Mouse (Mus musculus): ENCODE data around the gene Il1a. TPM values are rescaled to one million over a fixed set of nuclear protein-coding genes. Genes with fewer than 3 reads are reported as not detected.

Il1a gene
- polyA plus RNA-seq, 1 experiment from 2014 or later, result not detected

DNA sequence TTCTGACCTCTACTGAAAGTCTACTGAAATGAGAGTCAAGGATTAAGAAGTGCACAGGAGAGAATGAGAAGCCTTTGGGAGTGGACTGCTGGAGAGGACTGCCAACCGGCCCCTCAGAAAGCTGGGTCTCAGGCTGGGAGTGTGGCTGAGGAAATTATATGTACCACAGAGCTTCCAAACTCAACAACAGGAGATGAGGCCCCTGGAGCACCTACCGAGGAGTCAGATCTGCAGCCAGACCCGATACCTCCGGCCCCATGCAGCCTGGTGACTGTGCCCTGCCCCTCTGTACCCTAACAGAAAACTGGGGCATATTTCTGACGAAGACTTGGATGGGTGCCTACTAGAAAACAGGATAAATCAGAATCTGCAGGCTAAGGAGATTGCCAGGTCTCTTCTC lies 35.9 kb downstream of the Il1a start:
- WGBS, result 99% methylated on average over 5 of the region's 5 CpGs

GRCm38 (mm10) chr2:129270621-129271020 lies 39.2 kb downstream of the Il1a start:
- ATAC-seq (ENCODE audit: low read depth) (no peak), DNase-seq (ENCODE audit: low spot score) (no peak)
- no peak overlapping the region for H3K9ac ChIP-seq (ENCODE audit: low read depth, low read length)
- H3K27me3 ChIP-seq (replicated peaks; ENCODE audit: control insufficient read depth, insufficient read depth, low read length), result no peaks in the 10 kb centered on the region
- WGBS, result 83% methylated on average over 8 of the region's 9 CpGs
- peaks cover 6% of the 10 kb centered on the region; the same call in 1 of the 2 replicates for H3K9me3 ChIP-seq (ENCODE audit: control insufficient read depth, low read length)
- no peaks in the 10 kb centered on the region for H3K4me1 ChIP-seq (ENCODE audit: control insufficient read depth, insufficient read depth, low read length)
- no peak overlapping the region for H3K27ac ChIP-seq (replicated peaks; ENCODE audit: low read depth, low read length)
- no peak overlapping the region for H3K4me2 ChIP-seq (ENCODE audit: low read depth, low read length)
- no peak overlapping the region for H3K4me3 ChIP-seq (ENCODE audit: low read depth, low read length)
- H3K36me3 ChIP-seq (ENCODE audit: control insufficient read depth, insufficient read depth, low read length), result peaks cover 85% of the 10 kb centered on the region

More for the DNA sequence above, 35.9 kb downstream of the Il1a start:
- Histone ChIP-seq H3K4me2 (ENCODE audit: low read depth, low read length) (no peak overlapping the region), H3K27ac (replicated peaks; ENCODE audit: low read depth, low read length) (no peak overlapping the region), H3K9me3 (ENCODE audit: control insufficient read depth, low read length) (no peaks in the 10 kb centered on the region), H3K4me3 (ENCODE audit: low read depth, low read length) (no peak overlapping the region), H3K9ac (ENCODE audit: low read depth, low read length) (no peak overlapping the region), H3K27me3 (replicated peaks; ENCODE audit: control insufficient read depth, insufficient read depth, low read length) (no peaks in the 10 kb centered on the region), H3K36me3 (ENCODE audit: control insufficient read depth, insufficient read depth, low read length) (peaks cover 80% of the 10 kb centered on the region), H3K4me1 (ENCODE audit: control insufficient read depth, insufficient read depth, low read length) (no peaks in the 10 kb centered on the region)
- ATAC-seq (ENCODE audit: low read depth) (no peak), DNase-seq (ENCODE audit: low spot score) (no peak)

DNA sequence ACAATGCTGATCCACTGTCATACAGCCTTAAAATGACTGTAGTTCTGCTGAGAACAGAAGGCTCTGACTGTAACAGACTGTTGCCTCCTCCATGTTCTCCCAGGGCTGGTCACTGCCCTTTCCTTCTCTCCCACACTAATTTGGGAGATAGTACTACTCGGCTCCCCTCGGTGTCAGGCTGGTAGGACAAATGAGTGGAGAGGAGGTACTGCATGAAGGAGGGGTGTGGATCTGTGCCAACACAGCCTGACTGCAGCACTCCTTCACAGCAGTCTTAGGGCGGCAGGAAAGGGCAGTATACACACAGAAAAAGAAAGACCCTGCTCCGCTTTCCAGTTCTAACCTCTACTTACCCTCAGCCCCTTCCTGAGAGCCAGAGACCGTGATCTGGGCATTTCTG lies 39.8 kb downstream of the Il1a start:
- Histone ChIP-seq H3K9me3 (ENCODE audit: control insufficient read depth, low read length) (peaks cover 6% of the 10 kb centered on the region; the same call in 1 of the 2 replicates), H3K4me1 (ENCODE audit: control insufficient read depth, insufficient read depth, low read length) (no peaks in the 10 kb centered on the region), H3K4me2 (ENCODE audit: low read depth, low read length) (no peak overlapping the region), H3K9ac (ENCODE audit: low read depth, low read length) (no peak overlapping the region), H3K36me3 (ENCODE audit: control insufficient read depth, insufficient read depth, low read length) (peaks cover 80% of the 10 kb centered on the region), H3K4me3 (ENCODE audit: low read depth, low read length) (no peak overlapping the region), H3K27ac (replicated peaks; ENCODE audit: low read depth, low read length) (no peak overlapping the region), H3K27me3 (replicated peaks; ENCODE audit: control insufficient read depth, insufficient read depth, low read length) (no peaks in the 10 kb centered on the region)
- DNase-seq (ENCODE audit: low spot score) (no peak), ATAC-seq (ENCODE audit: low read depth) (no peak)
- 95% methylated on average over 5 of the region's 5 CpGs for WGBS

DNA sequence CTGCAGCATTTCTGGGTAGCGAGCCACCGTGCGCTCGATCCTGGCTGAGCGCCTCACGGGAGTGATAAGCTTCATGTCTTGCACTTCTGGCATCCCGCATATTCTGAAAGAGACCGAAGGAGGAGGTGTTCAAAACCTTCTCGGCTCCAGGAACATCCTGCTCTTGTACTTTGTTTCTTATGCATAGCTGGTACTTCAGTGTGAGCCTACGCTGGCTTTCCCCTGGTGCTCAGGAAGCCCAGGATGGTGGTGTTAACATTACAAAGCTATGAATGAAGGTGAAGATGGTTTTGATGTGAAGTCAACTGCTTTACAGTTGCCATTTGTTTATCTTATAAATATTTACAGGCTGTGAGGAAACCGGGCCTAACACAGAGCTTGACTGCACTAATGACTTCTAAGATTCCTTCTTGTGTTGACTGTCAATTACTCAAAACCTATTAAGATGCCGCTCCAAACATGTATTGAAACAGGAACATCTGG lies 40.6 kb downstream of the Il1a start:
- ATAC-seq (ENCODE audit: low read depth) (no peak), DNase-seq (ENCODE audit: low spot score) (no peak)
- H3K9ac ChIP-seq (ENCODE audit: low read depth, low read length), result no peak overlapping the region
- H3K4me2 ChIP-seq (ENCODE audit: low read depth, low read length), result no peak overlapping the region
- no peak overlapping the region for H3K27ac ChIP-seq (replicated peaks; ENCODE audit: low read depth, low read length)
- WGBS, result 91% methylated on average over 12 of the region's 12 CpGs
- peaks cover 6% of the 10 kb centered on the region; the same call in 1 of the 2 replicates for H3K9me3 ChIP-seq (ENCODE audit: control insufficient read depth, low read length)
- no peaks in the 10 kb centered on the region for H3K27me3 ChIP-seq (replicated peaks; ENCODE audit: control insufficient read depth, insufficient read depth, low read length)
- H3K4me3 ChIP-seq (ENCODE audit: low read depth, low read length), result no peak overlapping the region
- peaks cover 74% of the 10 kb centered on the region for H3K36me3 ChIP-seq (ENCODE audit: control insufficient read depth, insufficient read depth, low read length)
- no peaks in the 10 kb centered on the region for H3K4me1 ChIP-seq (ENCODE audit: control insufficient read depth, insufficient read depth, low read length)

DNA sequence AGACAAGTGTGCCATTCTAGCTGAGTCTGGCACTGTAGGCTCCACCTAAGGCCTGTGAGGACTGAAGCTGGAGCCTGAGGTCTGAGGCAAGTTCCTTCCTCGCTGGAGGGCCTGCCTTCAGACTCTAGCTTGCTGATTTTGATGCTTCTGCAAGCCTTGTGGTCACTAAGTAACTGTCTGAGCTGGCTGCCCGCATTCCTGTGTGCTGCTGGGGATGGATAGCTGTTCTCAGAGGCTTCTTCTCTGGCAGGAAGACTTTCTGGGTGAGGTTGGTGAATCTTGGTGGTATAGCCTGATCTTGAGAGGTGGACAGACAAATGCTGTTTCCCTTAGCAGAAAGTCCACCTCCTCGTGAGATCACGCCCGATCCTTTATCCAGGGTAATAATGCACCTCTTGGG lies 42.0 kb downstream of the Il1a start:
- H3K9ac ChIP-seq (ENCODE audit: low read depth, low read length), result no peak overlapping the region
- 99% methylated on average over 5 of the region's 5 CpGs for WGBS
- ATAC-seq (ENCODE audit: low read depth) (no peak), DNase-seq (ENCODE audit: low spot score) (no peak)
- peaks cover 61% of the 10 kb centered on the region for H3K36me3 ChIP-seq (ENCODE audit: control insufficient read depth, insufficient read depth, low read length)
- no peak overlapping the region for H3K4me3 ChIP-seq (ENCODE audit: low read depth, low read length)
- H3K9me3 ChIP-seq (ENCODE audit: control insufficient read depth, low read length), result peaks cover 6% of the 10 kb centered on the region; the same call in 1 of the 2 replicates
- no peaks in the 10 kb centered on the region for H3K27me3 ChIP-seq (replicated peaks; ENCODE audit: control insufficient read depth, insufficient read depth, low read length)
- H3K4me2 ChIP-seq (ENCODE audit: low read depth, low read length), result no peak overlapping the region
- no peak overlapping the region for H3K27ac ChIP-seq (replicated peaks; ENCODE audit: low read depth, low read length)
- no peaks in the 10 kb centered on the region for H3K4me1 ChIP-seq (ENCODE audit: control insufficient read depth, insufficient read depth, low read length)

- H3K27ac ChIP-seq (replicated peaks; ENCODE audit: low read depth, low read length), result no peak overlapping the region
- ATAC-seq (ENCODE audit: low read depth) (no peak), DNase-seq (ENCODE audit: low spot score) (no peak)
- H3K4me2 ChIP-seq (ENCODE audit: low read depth, low read length), result no peak overlapping the region
- no peak overlapping the region for H3K9ac ChIP-seq (ENCODE audit: low read depth, low read length)
- 92% methylated on average over 7 of the region's 7 CpGs for WGBS
- peaks cover 6% of the 10 kb centered on the region; the same call in 1 of the 2 replicates for H3K9me3 ChIP-seq (ENCODE audit: control insufficient read depth, low read length)
- no peaks in the 10 kb centered on the region for H3K4me1 ChIP-seq (ENCODE audit: control insufficient read depth, insufficient read depth, low read length)
- peaks cover 41% of the 10 kb centered on the region for H3K36me3 ChIP-seq (ENCODE audit: control insufficient read depth, insufficient read depth, low read length)
- H3K27me3 ChIP-seq (replicated peaks; ENCODE audit: control insufficient read depth, insufficient read depth, low read length), result no peaks in the 10 kb centered on the region
- H3K4me3 ChIP-seq (ENCODE audit: low read depth, low read length), result no peak overlapping the region
Observed at GRCm38 (mm10) chr2:129265316-129265715, 44.5 kb downstream of the Il1a start.

GRCm38 (mm10) chr2:129263073-129263472 lies 46.7 kb downstream of the Il1a start:
- peaks cover 19% of the 10 kb centered on the region for H3K36me3 ChIP-seq (ENCODE audit: control insufficient read depth, insufficient read depth, low read length)
- H3K27ac ChIP-seq (replicated peaks; ENCODE audit: low read depth, low read length), result no peak overlapping the region
- WGBS, result 53% methylated on average over 5 of the region's 5 CpGs

GRCm38 (mm10) chr2:129261151-129261794 lies 48.5 kb downstream of the Il1a start:
- no peaks in the 10 kb centered on the region for H3K4me1 ChIP-seq (ENCODE audit: control insufficient read depth, insufficient read depth, low read length)
- peaks cover 3% of the 10 kb centered on the region; the same call in 1 of the 2 replicates for H3K9me3 ChIP-seq (ENCODE audit: control insufficient read depth, low read length)
- no peak overlapping the region for H3K27ac ChIP-seq (replicated peaks; ENCODE audit: low read depth, low read length)
- no peaks in the 10 kb centered on the region for H3K27me3 ChIP-seq (replicated peaks; ENCODE audit: control insufficient read depth, insufficient read depth, low read length)
- no peak overlapping the region for H3K9ac ChIP-seq (ENCODE audit: low read depth, low read length)
- WGBS, result 42% methylated on average over 6 of the region's 6 CpGs
- H3K4me3 ChIP-seq (ENCODE audit: low read depth, low read length), result no peak overlapping the region
- no peak overlapping the region for H3K4me2 ChIP-seq (ENCODE audit: low read depth, low read length)
- H3K36me3 ChIP-seq (ENCODE audit: control insufficient read depth, insufficient read depth, low read length), result 0 out of 2 replicates have a peak, but pooled peaks cover 3% of the 10 kb centered on the region
- no peak for DNase-seq (ENCODE audit: low spot score)
- no peak for ATAC-seq (ENCODE audit: low read depth)

More at GRCm38 (mm10) chr2:129263073-129263472, 46.7 kb downstream of the Il1a start:
- Histone ChIP-seq H3K27me3 (replicated peaks; ENCODE audit: control insufficient read depth, insufficient read depth, low read length) (no peaks in the 10 kb centered on the region), H3K9ac (ENCODE audit: low read depth, low read length) (no peak overlapping the region), H3K4me3 (ENCODE audit: low read depth, low read length) (no peak overlapping the region), H3K4me2 (ENCODE audit: low read depth, low read length) (no peak overlapping the region), H3K4me1 (ENCODE audit: control insufficient read depth, insufficient read depth, low read length) (no peaks in the 10 kb centered on the region), H3K9me3 (ENCODE audit: control insufficient read depth, low read length) (peaks cover 6% of the 10 kb centered on the region; the same call in 1 of the 2 replicates)
- ATAC-seq (ENCODE audit: low read depth), result no peak
- no peak for DNase-seq (ENCODE audit: low spot score)

- no peak for DNase-seq (ENCODE audit: low spot score)
- H3K9me3 ChIP-seq (ENCODE audit: control insufficient read depth, low read length), result no peaks in the 10 kb centered on the region
- no peak for ATAC-seq (ENCODE audit: low read depth)
Observed at GRCm38 (mm10) chr2:129260646-129261045, 49.1 kb downstream of the Il1a start.

More at GRCm38 (mm10) chr2:129260646-129261045, 49.1 kb downstream of the Il1a start:
- H3K27me3 ChIP-seq (replicated peaks; ENCODE audit: control insufficient read depth, insufficient read depth, low read length), result no peaks in the 10 kb centered on the region
- no peaks in the 10 kb centered on the region for H3K4me1 ChIP-seq (ENCODE audit: control insufficient read depth, insufficient read depth, low read length)
- no peak overlapping the region for H3K9ac ChIP-seq (ENCODE audit: low read depth, low read length)
- H3K36me3 ChIP-seq (ENCODE audit: control insufficient read depth, insufficient read depth, low read length), result no peaks in the 10 kb centered on the region
- WGBS, result 71% methylated on average over 3 of the region's 3 CpGs
- H3K27ac ChIP-seq (replicated peaks; ENCODE audit: low read depth, low read length), result no peak overlapping the region
- no peak overlapping the region for H3K4me2 ChIP-seq (ENCODE audit: low read depth, low read length)
- H3K4me3 ChIP-seq (ENCODE audit: low read depth, low read length), result no peak overlapping the region

Measured in embryonic facial prominence, embryonic 14.5 days (tissue).